Comparison of ENCODE assay signal across 8 mouse cellular contexts in the genomic region with DNA sequence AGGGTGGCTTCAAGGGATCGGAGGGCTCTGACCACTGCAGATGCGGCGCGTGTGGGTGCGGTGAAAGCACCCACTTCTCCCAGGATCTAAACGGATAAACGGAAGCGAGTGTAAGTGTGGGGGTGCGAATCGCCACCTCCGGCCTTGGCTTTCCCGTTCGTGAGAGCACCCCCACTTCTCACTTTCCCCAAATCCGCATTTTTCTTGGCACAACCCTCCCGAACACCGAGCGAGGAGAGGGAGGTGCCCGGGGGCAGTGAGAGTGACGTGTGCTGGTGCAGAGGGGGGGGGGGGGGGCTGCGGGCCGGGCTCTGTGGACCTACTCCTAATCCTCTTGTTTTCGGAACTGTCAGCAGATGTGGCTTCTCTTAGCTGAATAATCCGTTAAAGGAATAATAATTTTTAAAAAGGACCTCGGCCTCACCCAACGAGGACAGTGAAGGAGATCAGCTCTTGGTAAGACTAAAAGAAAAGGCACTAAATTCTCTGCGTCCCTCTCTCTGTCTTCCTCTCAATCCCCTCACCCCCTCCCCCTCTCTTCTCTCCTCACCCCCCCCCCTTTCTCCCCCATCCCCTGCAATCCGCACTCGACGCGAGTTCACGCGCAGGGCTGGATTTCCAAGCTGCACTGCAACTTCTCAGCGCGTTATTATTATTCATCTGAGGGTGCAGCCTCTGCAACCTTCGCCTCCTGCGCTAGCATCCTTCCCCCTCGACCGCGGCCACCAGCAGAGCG.
A peak's percentile ranks its signal among the peaks of the same experiment; 100 is the strongest.
DNase-seq lines count a peak whose midpoint lies in the region; ATAC-seq lines count a peak whose summit lies in the region.

No protein-coding gene starts in this region.

- no peak overlapping the region for H3K9ac ChIP-seq in limb, embryonic 11.5 days (ENCODE audit: low read length)

- no peak overlapping the region for H3K27ac ChIP-seq in limb, embryonic 11.5 days (replicated peaks; ENCODE audit: low read depth, low read length)

- H3K9me3 ChIP-seq in limb, embryonic 11.5 days (ENCODE audit: control insufficient read depth, low read length), result no peaks in the 10 kb centered on the region

- peak overlapping the region; percentile 63 for H3K4me2 ChIP-seq in limb, embryonic 11.5 days (ENCODE audit: low read depth, severe bottlenecking)

- H3K4me3 ChIP-seq in limb, embryonic 11.5 days (ENCODE audit: low read depth, low read length), result peak overlapping the region; percentile 36

- H3K4me1 ChIP-seq in limb, embryonic 11.5 days (ENCODE audit: control insufficient read depth, insufficient read depth, low read length), result peaks cover 17% of the 10 kb centered on the region

- WGBS in limb, embryonic 11.5 days, result under 1% methylated on average over 39 of the region's 40 CpGs

- no peaks in the 10 kb centered on the region for H3K36me3 ChIP-seq in limb, embryonic 11.5 days (ENCODE audit: control insufficient read depth, insufficient read depth, low read length)

- DNase-seq in left cerebral cortex, adult 18-20 months (ENCODE audit: low spot score in 2 of 2), result peak; percentile 76 to 86
- DNase-seq in left cerebral cortex, adult 11 months (ENCODE audit: low spot score), result no peak
- peak; percentile 90 for DNase-seq in cerebellum, postnatal 10 days
- peak; percentile 37 to 65 for DNase-seq in frontal cortex, postnatal 25 days (ENCODE audit: low spot score in 2 of 2)
- DNase-seq in limb, embryonic 11.5 days (ENCODE audit: low spot score), result peak; percentile 38
- peak; percentile 69 for DNase-seq in retina, embryonic 14.5 days (ENCODE audit: low spot score)
- no peak for DNase-seq in gastrocnemius, postnatal 10 days
- no peak for DNase-seq in gastrocnemius, adult 8-10 months (ENCODE audit: low spot score in 2 of 2)

- H3K27me3 ChIP-seq in limb, embryonic 11.5 days (ENCODE audit: control insufficient read depth, insufficient read depth, low read length), result peaks cover 85% of the 10 kb centered on the region

- no peak for ATAC-seq in limb, embryonic 11.5 days (ENCODE audit: insufficient number of reproducible peaks, low FRiP score, low TSS enrichment, low read depth)

Comparison
In these comparisons a context has a peak if more than half of its experiments do, and no peak if none do; other contexts are left out.
1. DNase-seq: peak in left cerebral cortex, adult 18-20 months (2 of 2), cerebellum, postnatal 10 days (2 of 2), frontal cortex, postnatal 25 days (2 of 2), limb, embryonic 11.5 days (single experiment) and retina, embryonic 14.5 days (single experiment); none in left cerebral cortex, adult 11 months (single experiment), gastrocnemius, postnatal 10 days (single experiment) and gastrocnemius, adult 8-10 months (0 of 2).